Mouse (Mus musculus) limb, embryonic 15.5 days (tissue): ENCODE data around the gene Stxbp1. TPM values are rescaled to one million over a fixed set of nuclear protein-coding genes. Genes with fewer than 3 reads are reported as not detected.

Experiments used
- ATAC-seq: fragments of 200-750 bp; cut with Nextera tagmentation; 2 replicates; pipeline ENCODE4 v1.8.0; 2017; ENCODE audit warnings: low read depth, moderate TSS enrichment; ENCODE audit not compliant: insufficient number of reproducible peaks, low FRiP score, low TSS enrichment
- H3K27ac ChIP-seq: fragments of 300-500 bp; sonication (generic); 2 replicates; pipeline ENCODE4 v1.5.1; 2015; ENCODE audit warnings: moderate library complexity, mild to moderate bottlenecking, inconsistent platforms
- H3K27me3 ChIP-seq: fragments of 300-500 bp; sonication (generic); 2 replicates; pipeline ENCODE4 v1.6.1; 2015; ENCODE audit warnings: inconsistent platforms
- H3K36me3 ChIP-seq: fragments of 300-500 bp; sonication (generic); 2 replicates; pipeline ENCODE4 v1.6.1; 2015; ENCODE audit warnings: inconsistent platforms
- H3K4me1 ChIP-seq: fragments of 300-500 bp; sonication (generic); 2 replicates; pipeline ENCODE4 v1.6.1; 2015; ENCODE audit warnings: inconsistent platforms
- H3K4me2 ChIP-seq: fragments of 300-500 bp; sonication (generic); 2 replicates; pipeline ENCODE4 v1.6.1; 2015; ENCODE audit warnings: mild to moderate bottlenecking, inconsistent platforms
- H3K4me3 ChIP-seq: fragments of 300-500 bp; sonication (generic); 2 replicates; pipeline ENCODE4 v1.5.1; 2015; ENCODE audit warnings: mild to moderate bottlenecking, inconsistent platforms
- H3K9ac ChIP-seq: fragments of 300-500 bp; sonication (generic); 2 replicates; pipeline ENCODE4 v1.6.1; 2015; ENCODE audit warnings: inconsistent platforms
- H3K9me3 ChIP-seq: fragments of 300-500 bp; sonication (generic); 2 replicates; pipeline ENCODE4 v1.6.1; 2016; ENCODE audit warnings: inconsistent platforms
- WGBS: fragments of 180-500 bp; shearing (Covaris S2); methylation state at CpG from one replicate; pipeline ENCODE4 v1.1.7; 2015; 5-methylcytosine and 5-hydroxymethylcytosine counted together
- polyA plus RNA-seq: library from polyadenylated mRNA; unstranded; fragments of >200 nt; fragmentation: Nextera tagmentation; extraction: Ambion mirVana; gene quantifications from 2 replicates; pipeline ENCODE4 v1.2.1, GENCODE M21; 2015

Gene Stxbp1
- polyA plus RNA-seq, 1 experiment from 2014 or later: 17.9 TPM

DNA sequence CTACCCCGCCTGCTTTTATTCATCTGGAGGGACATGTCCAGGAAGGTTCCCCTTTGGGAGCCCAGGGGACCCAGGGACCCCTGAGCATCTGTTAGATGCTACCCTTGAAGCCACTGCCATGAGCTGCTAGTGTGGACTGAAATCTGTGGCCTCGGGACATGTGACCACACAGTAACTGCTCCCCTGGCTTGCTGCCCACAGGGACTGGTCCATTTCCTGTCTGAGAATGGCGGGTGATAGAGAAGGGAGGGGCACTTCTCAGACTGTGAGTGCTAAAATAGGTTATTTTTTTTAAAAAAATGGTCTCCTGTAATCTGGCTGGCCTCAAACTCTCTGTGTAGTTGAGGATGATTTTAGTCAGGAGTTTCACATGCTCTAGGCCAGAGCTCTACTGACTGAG, 34.7 kb upstream of the Stxbp1 start:
- no peaks in the 10 kb centered on the region for H3K36me3 ChIP-seq
- no peaks in the 10 kb centered on the region for H3K9me3 ChIP-seq
- 37% methylated on average over 3 of the region's 3 CpGs for WGBS
- no peaks in the 10 kb centered on the region for H3K27me3 ChIP-seq
- no peak overlapping the region for H3K9ac ChIP-seq
- H3K4me1 ChIP-seq: peaks cover 83% of the 10 kb centered on the region
- H3K4me2 ChIP-seq: no peak overlapping the region
- H3K4me3 ChIP-seq: no peak overlapping the region
- H3K27ac ChIP-seq: peak overlapping the region; percentile 80
- ATAC-seq: no peak

DNA sequence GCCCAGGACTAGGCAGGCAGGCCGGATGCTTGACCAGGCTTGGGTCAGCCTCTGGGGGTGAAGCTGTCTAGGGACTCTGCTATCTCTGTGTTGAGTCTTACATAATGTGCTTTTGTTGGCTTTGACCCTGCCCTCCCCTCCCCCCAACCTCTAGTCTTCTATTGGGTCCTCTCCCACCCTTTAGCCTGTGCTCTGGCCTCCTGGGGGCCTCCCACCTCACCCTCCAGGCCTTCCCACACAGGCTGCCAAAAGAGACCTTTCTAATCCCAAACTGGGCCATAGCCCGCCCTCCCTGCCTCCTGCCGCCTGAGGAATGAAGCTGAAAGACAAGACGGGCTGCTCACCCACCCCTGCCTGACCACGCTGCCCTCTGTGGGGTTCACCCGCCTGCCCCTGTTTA, 34.0 kb upstream of the Stxbp1 start:
- H3K4me3 ChIP-seq: no peak overlapping the region
- H3K9me3 ChIP-seq: no peaks in the 10 kb centered on the region
- ATAC-seq: no peak
- no peaks in the 10 kb centered on the region for H3K27me3 ChIP-seq
- no peaks in the 10 kb centered on the region for H3K36me3 ChIP-seq
- no peak overlapping the region for H3K4me2 ChIP-seq
- WGBS: 52% methylated on average over 6 of the region's 6 CpGs
- H3K9ac ChIP-seq: no peak overlapping the region
- peak overlapping the region; percentile 80 for H3K27ac ChIP-seq
- H3K4me1 ChIP-seq: peaks cover 80% of the 10 kb centered on the region

DNA sequence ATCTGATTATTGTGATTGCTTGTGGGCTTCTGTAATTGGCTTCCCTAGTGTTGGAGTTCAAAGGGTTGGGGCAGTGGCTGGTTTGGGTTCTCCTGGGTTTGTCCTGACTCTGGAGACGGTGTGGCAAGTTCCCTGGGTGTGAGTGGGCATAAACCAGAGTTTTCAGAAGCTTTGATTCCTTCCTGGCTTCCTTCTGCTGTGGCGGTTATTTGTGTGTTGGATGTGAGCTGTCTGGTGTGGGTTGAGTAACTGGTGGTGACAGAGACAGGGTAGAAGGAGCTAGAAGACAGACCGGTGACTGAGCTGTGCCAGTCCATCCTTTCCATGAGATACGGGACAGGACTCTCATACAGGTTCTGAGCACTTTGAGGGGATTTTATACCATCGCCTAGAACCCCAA, 32.5 kb upstream of the Stxbp1 start:
- peak overlapping the region; percentile 8; the same call in 1 of the 2 replicates for H3K4me3 ChIP-seq
- WGBS: 70% methylated on average over 5 of the region's 5 CpGs
- no peak for ATAC-seq
- no peaks in the 10 kb centered on the region for H3K27me3 ChIP-seq
- peaks cover 83% of the 10 kb centered on the region for H3K4me1 ChIP-seq
- H3K27ac ChIP-seq: 0 out of 2 replicates have a peak overlapping the region, but pooled peaks have one; percentile 54
- no peaks in the 10 kb centered on the region for H3K9me3 ChIP-seq
- H3K36me3 ChIP-seq: no peaks in the 10 kb centered on the region
- H3K9ac ChIP-seq: no peak overlapping the region
- peak overlapping the region; percentile 73; the same call in 1 of the 2 replicates for H3K4me2 ChIP-seq

DNA sequence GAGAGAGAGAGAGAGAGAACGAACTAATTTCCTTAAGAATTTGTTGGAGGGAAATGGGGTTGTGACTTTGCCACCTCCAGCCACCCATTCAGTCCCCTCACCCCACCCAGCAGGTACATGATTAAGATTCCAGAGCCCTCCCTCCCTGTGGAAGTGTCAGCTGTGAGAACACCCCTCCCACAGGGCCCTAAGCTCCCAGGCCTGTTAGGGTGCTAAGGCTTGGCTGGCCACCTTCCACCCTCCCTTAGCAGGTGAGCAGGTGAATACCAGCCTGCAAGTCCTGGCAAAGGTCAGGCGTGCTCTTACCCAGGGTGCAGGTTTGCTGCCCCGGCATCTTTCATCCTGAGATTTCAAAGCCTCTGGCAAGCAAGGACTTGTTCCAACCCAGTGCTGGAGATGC, 31.4 kb upstream of the Stxbp1 start:
- no peak for ATAC-seq
- 46% methylated on average over 3 of the region's 3 CpGs for WGBS
- H3K4me1 ChIP-seq: peaks cover 83% of the 10 kb centered on the region
- no peaks in the 10 kb centered on the region for H3K36me3 ChIP-seq
- peak overlapping the region; percentile 11; the same call in 1 of the 2 replicates for H3K9ac ChIP-seq
- H3K27ac ChIP-seq: peak overlapping the region; percentile 89
- peak overlapping the region; percentile 73 for H3K4me2 ChIP-seq
- no peaks in the 10 kb centered on the region for H3K9me3 ChIP-seq
- H3K27me3 ChIP-seq: no peaks in the 10 kb centered on the region
- peak overlapping the region; percentile 75 for H3K4me3 ChIP-seq

DNA sequence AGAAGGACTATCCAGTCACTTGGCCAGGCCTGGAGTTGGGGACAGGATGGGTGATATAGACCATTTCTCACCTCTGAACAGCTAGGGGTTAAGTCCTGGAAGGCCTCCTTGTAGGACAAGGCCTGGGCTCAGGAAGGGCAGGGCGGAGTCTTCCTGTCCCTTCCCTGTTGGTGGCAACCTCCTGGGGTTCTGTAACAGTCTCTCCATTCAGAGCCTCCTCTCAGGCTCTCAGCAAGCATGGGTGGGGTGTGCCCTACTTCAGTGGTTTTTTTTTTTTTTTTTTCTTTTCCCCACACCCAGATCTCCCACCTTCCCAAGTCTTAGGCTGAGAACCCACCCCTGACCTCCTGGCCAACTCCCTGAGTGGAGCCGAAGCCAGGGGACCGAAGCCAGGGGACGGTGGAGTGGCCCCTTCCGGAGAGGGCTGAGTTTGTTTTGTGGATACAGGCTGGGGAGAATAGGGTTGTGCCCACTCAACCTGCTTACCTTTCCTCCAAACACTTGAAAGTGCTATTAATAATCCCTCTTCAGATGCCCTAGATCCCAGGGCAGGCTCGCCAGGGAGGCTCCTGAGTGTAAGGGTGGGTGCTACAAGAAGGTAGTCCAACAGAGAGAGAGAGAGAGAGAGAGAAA, 30.8 kb upstream of the Stxbp1 start:
- Histone ChIP-seq H3K27me3 (no peaks in the 10 kb centered on the region), H3K9me3 (no peaks in the 10 kb centered on the region), H3K4me3 (peak overlapping the region; percentile 75), H3K27ac (peak overlapping the region; percentile 89), H3K36me3 (no peaks in the 10 kb centered on the region), H3K4me1 (peaks cover 79% of the 10 kb centered on the region), H3K9ac (peak overlapping the region; percentile 82; the same call in 1 of the 2 replicates), H3K4me2 (peak overlapping the region; percentile 73)
- WGBS: 65% methylated on average over 6 of the region's 6 CpGs
- no peak for ATAC-seq

DNA sequence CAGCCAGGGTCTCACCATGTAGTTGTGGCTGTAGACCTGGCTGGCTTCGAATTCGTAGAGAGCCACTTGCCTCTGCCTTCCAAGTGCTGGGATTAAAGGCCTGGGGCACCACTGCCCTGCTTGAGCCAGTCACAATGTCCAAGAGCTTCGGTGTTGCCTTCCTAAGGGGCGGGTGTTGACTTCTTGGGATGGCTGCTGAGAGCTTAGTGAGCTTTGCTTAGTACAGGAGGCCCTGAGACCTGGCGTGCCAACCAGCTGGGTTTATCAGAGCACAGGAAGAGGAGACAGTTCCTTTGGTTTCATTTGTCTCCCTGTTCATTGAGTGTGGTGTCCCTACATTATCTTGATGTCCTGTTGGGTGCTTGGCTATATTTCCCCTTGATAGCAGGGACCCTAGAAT, 30.3 kb upstream of the Stxbp1 start:
- H3K27ac ChIP-seq: peak overlapping the region; percentile 89
- H3K9ac ChIP-seq: peak overlapping the region; percentile 82
- H3K4me1 ChIP-seq: peaks cover 73% of the 10 kb centered on the region
- ATAC-seq: no peak
- H3K9me3 ChIP-seq: no peaks in the 10 kb centered on the region
- WGBS: 29% methylated on average over 5 of the region's 5 CpGs
- H3K27me3 ChIP-seq: no peaks in the 10 kb centered on the region
- peak overlapping the region; percentile 73 for H3K4me2 ChIP-seq
- H3K36me3 ChIP-seq: no peaks in the 10 kb centered on the region
- peak overlapping the region; percentile 75 for H3K4me3 ChIP-seq

DNA sequence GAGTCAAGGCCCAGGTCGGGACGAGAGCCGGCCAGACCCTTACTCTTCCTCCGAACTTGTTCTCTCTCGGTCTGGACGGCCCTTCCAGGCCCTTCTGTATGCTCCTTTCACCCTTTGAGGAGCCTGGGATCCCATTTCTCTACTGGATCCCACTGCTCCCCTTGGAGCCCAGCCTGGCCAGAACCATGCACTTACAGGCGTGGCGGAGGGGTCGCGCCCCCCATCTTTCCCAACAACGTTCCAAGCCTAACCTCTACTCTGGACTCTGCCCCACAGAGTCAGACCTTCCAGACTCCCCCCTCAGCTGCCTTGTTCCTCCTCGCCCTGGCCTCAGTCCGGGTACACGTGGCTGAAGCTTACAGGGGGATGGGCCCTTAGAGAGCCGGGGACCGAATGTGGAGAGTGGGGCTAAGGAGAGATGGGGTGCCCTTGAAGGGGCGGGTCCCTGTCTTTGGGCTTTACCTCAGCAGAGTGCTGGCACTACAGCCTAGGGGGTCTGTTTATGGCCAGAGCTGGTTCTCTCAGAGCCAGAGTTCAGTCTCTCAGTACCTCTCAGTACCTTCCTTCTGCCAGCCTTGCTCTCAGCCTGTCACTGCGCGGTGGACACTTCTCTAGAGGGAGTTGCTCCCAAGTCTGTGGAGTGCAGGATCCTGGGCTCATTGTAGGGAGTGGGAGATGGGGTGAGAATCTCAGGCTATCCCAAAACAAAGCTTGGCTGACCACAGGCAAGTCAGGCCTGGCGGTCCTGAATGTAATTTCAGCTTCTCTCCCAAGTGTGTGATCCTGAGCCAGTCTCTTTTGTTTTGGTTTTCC, 29.7 kb upstream of the Stxbp1 start:
- WGBS: 3% methylated on average over 20 of the region's 20 CpGs

DNA sequence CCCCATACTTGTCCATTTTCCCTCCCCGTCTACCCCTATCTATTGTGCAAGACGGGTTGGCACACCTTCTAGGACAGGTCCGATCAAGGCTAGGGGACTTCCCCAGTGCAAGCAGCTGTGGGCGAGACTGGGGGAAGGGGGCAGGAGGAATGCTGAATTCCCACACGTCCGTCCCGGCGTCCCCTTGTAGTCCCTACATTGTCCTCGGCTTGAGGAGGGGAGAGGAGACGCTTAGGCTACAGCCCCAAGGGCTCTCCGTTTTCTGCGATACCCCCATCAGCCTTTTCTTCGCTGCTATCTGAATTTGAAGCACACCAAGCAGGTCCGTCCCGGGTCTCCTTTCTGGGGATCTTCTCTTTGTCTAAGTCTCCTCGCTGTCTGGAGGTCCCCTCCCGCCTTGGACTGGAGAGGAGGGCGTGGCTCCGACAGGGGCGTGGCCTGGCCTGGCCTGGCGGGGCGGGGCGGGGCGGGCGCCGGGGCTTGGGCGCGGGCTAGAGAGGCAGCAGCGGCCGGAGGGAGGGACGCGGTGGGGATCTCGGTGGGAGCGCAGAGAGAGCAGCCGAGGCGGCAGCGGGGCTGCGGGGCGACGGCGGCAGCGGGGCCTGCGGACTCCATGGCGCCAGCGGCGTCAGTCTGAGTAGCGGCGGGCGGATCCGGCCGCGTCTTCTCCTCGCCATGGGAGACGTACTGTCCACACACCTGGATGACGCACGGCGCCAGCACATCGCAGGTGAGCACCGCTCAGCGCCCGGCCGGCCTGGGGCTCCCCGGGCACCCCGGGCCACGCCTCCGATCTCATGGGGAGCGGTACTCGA, 28.8 kb upstream of the Stxbp1 start, which contains the start of gene Fam129b:
Fam129b (plus strand) TSS at position 440 of the 815 bp plus-strand sequence.
- Histone ChIP-seq H3K4me3 (peak within 1 kb of the TSS; percentile 75), H3K27ac (peak within 1 kb of the TSS; percentile 89), H3K36me3 (no peaks in the 10 kb centered on the region), H3K27me3 (no peaks in the 10 kb centered on the region), H3K9ac (peak within 1 kb of the TSS; percentile 82), H3K9me3 (no peaks in the 10 kb centered on the region), H3K4me2 (peak within 1 kb of the TSS; percentile 73), H3K4me1 (peaks cover 60% of the 10 kb centered on the region)
- peak; percentile 88 for ATAC-seq
- under 1% methylated on average over 68 of the region's 68 CpGs for WGBS

More for the DNA sequence above, 29.7 kb upstream of the Stxbp1 start:
- H3K27me3 ChIP-seq: no peaks in the 10 kb centered on the region
- peak overlapping the region; percentile 75 for H3K4me3 ChIP-seq
- H3K36me3 ChIP-seq: no peaks in the 10 kb centered on the region
- peak overlapping the region; percentile 73 for H3K4me2 ChIP-seq
- H3K9me3 ChIP-seq: no peaks in the 10 kb centered on the region
- peak overlapping the region; percentile 82 for H3K9ac ChIP-seq
- peaks cover 68% of the 10 kb centered on the region for H3K4me1 ChIP-seq
- peak; percentile 11; the same call in 1 of the 2 replicates for ATAC-seq
- peak overlapping the region; percentile 89 for H3K27ac ChIP-seq

DNA sequence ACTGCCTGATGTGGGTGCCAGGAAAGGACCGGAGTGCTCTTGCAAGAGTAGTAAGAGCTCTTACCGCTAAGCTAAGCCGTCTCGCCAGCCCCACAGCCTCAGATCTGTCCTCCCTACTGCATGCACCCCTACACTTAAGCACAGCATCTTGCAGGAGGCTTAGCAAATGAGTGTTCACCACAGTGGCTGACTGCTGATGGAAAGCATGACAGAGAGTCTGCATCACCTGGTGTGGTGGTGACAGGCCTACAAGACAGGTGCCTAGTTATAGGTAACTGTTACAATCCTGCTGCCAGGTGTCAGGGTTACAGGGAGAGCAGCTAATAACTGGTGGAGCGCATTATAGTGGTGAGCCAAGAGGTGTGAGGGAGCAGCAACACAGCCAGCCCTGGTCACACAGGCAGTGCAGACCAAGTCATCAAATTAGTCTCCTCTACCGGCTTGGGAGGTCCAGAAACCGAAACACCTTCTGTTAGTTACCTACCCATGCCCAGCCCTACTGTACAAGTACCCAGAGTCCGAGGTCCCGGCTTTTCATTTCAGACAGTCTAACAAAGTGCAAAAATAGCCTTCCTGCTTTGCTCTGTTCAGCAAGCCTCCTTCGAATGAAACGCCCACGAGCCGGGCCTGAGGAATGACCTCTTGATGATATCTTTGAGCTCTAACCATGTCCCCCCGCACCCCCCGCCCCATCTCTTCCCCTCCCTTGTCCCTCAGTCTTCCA, 28.1 kb upstream of the Stxbp1 start:
- no peaks in the 10 kb centered on the region for H3K36me3 ChIP-seq
- no peaks in the 10 kb centered on the region for H3K9me3 ChIP-seq
- 5% methylated on average over 15 of the region's 15 CpGs for WGBS
- peak overlapping the region; percentile 73 for H3K4me2 ChIP-seq
- H3K4me3 ChIP-seq: peak overlapping the region; percentile 75
- H3K4me1 ChIP-seq: peaks cover 59% of the 10 kb centered on the region
- H3K9ac ChIP-seq: peak overlapping the region; percentile 65
- H3K27me3 ChIP-seq: no peaks in the 10 kb centered on the region
- no peak for ATAC-seq
- H3K27ac ChIP-seq: peak overlapping the region; percentile 89

DNA sequence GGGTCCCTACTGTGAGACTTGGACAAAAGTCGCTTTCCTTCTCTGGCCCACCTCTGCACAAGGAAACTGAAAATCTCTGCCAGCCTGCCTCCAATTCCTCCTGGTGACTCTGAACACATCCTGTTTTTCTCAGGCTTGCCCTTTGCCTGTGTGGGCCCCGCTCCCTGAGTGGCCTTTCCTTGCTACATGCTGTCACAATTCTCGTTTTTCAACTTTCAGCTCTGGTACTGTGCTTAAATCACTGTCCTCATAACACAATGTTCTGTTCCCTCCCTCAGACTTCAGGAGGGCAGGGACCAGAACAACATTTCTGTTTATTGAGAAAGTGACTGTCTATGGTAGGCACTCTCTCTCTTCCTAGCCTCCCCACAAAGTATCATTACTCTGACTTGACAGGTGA, 27.0 kb upstream of the Stxbp1 start:
- Histone ChIP-seq H3K27me3 (no peaks in the 10 kb centered on the region), H3K4me2 (no peak overlapping the region), H3K27ac (peak overlapping the region; percentile 74), H3K9ac (no peak overlapping the region), H3K9me3 (no peaks in the 10 kb centered on the region), H3K4me1 (peaks cover 56% of the 10 kb centered on the region), H3K36me3 (no peaks in the 10 kb centered on the region), H3K4me3 (no peak overlapping the region)
- ATAC-seq: no peak
- WGBS: 68% methylated on average over 3 of the region's 3 CpGs
